Mouse (Mus musculus): ENCODE measurements around the gene Slc30a4.

Slc30a4 gene

DNA sequence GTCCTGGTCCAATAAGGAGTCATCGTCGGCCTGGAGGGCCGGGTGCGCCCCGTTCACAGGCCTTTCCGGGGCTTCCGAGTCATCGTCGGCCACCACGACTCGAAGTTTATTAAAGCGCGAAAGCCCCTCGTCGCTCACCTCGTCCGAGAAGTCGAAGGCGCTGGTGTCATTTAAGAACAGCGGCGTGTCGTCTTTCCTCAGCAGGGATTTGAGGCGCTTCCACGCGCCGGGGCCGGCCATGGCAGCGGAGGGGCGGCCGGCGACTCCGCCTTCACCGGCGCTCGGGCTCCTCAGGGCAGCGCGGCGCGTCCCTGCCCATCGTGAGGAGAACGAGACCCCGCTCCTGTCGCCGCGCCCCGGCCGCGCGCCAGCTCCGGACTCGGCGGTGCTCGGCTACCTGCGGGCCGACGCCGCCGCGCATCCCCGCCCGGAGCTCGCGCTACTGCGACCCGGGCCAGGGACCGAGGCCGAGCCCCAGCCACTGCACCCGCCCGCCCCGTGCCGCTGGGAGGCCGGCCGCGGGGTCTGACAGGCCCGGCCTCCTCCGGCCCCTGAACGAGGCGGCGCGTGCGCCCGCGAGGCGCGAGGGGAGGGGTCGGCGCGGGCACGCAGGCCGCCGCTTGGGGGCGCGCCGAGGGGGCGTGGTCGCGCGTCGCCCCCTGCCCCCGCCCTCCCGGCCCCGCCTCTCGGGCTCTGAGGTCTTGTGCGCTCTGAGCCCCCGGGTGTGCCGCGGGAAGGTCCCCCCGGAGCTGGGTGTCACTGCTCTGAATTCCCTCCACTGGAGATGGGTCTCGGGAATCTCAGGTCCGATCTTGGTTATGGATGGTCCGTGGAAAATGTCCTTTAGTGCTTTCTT, at the start of gene Slc30a4:
TSS of gene Slc30a4 (minus strand) at position 483 of the 856 bp plus-strand sequence.
- Histone ChIP-seq H3K27me3 (ENCODE audit: control insufficient read depth, insufficient read depth, low read length, poor library complexity, severe bottlenecking) (no peaks in the 10 kb centered on the region), H3K36me3 (ENCODE audit: control insufficient read depth, insufficient read depth, low read length, poor library complexity, severe bottlenecking) (no peaks in the 10 kb centered on the region)
- DNase-seq (ENCODE audit: low read depth, low spot score): peak; percentile 80

DNA sequence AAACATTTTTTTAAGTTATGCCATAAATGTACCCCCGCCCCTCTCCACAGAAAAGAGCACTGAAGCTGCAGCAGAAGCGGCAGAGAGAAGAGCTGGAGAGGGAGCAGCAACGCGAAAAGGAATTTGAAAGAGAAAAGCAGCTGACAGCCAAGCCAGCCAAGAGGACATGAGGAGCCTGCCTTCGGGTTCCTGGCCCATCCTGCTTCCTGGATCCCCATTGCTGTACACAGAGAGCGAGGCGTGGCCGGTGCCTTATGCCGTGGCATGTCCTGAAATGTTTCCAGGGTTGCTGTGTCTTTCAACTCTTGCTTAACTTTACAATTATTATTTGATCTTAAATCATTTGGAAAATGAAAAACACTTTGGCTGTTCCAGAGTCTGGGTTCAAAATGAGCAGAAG, 44.0 kb upstream of the Slc30a4 start:
- DNase-seq (ENCODE audit: low read depth, low spot score): no peak
- Histone ChIP-seq H3K36me3 (ENCODE audit: control insufficient read depth, insufficient read depth, low read length, poor library complexity, severe bottlenecking) (peaks cover 8% of the 10 kb centered on the region; the same call in 1 of the 2 replicates), H3K27me3 (ENCODE audit: control insufficient read depth, insufficient read depth, low read length, poor library complexity, severe bottlenecking) (no peaks in the 10 kb centered on the region)

DNA sequence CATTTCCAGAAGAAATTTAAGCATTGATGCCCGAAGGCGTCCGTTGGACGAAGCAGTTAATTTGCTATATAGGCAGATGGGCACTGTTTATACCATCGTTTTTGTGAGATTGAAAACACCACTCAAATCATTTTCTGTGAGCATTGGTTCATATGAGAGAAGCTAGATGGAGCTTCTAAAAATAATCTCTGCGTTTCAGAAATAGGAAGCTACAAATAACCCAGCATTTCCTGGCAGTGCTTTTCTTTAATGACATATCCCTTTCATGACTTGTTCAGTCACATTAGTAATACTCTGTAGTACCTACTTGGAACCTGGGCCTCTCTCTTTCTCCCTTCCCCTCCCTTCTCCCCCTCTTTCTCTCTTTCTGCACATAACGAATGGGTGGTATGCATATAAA, 36.6 kb upstream of the Slc30a4 start:
- DNase-seq (ENCODE audit: low read depth, low spot score): peak; percentile 8
- Histone ChIP-seq H3K27me3 (ENCODE audit: control insufficient read depth, insufficient read depth, low read length, poor library complexity, severe bottlenecking) (no peaks in the 10 kb centered on the region), H3K36me3 (ENCODE audit: control insufficient read depth, insufficient read depth, low read length, poor library complexity, severe bottlenecking) (peaks cover 3% of the 10 kb centered on the region; the same call in 1 of the 2 replicates)

DNA sequence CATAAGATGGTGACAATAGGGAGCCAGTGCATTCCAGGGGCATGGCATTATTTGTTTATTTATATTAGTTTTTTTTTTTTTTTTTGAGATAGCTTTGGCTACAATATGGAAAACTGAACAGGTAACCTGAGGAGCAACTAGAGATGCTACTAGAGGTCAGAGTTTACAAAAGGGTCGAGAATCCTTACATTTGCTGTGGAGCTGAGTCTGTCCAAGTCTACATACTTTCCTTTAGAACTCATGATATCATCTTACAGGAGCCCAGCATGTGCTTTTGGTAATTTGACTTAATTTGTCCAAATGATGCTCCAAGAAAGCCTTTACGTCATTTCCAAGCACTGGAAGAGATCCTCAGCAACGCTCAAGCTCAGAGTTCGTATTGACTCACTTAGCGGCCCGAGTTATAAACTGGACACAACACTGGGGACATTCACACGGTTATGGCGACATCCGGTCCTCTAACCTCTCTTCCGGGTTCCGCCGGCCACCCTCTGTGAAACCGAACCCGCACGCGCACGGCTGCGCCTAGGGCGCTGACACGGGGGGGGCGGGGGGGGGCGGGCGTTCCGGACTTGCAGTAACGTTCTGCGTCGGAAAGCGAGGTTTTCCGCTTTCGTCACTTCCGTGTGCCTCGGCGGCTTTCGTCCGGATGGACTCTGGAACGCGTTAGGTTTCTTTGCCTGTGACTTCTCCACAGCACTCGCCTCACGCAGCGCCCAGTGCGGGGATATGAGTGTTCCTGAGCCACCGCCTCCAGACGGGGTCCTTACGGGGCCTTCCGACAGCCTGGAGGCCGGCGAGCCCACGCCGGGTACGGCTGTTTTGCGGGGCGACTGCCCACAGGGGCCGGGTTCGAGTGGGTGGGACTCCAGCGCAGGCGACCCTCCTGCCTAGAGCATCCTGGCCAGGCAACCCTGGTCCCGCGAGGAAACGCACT, 35.7 kb upstream of the Slc30a4 start, which contains the start of gene Bloc1s6:
TSS of gene Bloc1s6 (plus strand) at position 610 of the 937 bp plus-strand sequence.
- Histone ChIP-seq H3K27me3 (ENCODE audit: control insufficient read depth, insufficient read depth, low read length, poor library complexity, severe bottlenecking) (no peaks in the 10 kb centered on the region), H3K36me3 (ENCODE audit: control insufficient read depth, insufficient read depth, low read length, poor library complexity, severe bottlenecking) (no peaks in the 10 kb centered on the region)
- DNase-seq (ENCODE audit: low read depth, low spot score): peak; percentile 96

DNA sequence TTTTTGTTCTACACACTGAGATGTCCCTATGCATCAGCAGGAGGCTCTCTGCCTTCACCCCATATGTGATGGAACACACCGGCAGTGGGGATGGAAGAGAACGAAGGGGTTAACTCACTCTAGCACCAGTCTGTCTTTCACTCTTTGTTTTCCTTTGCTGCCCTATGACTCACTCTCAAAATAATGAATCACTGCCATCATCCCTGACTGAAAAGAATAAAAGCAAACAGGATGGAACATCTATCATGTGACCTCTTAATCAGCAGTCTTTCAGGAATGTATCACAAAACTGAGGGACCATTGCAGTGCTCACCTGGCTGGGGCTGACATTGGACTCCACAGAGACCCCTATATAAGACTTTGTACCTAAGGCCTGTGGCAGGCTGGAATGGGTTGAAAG, 29.0 kb upstream of the Slc30a4 start:
- no peak for DNase-seq (ENCODE audit: low read depth, low spot score)
- Histone ChIP-seq H3K36me3 (ENCODE audit: control insufficient read depth, insufficient read depth, low read length, poor library complexity, severe bottlenecking) (no peaks in the 10 kb centered on the region), H3K27me3 (ENCODE audit: control insufficient read depth, insufficient read depth, low read length, poor library complexity, severe bottlenecking) (no peaks in the 10 kb centered on the region)

DNA sequence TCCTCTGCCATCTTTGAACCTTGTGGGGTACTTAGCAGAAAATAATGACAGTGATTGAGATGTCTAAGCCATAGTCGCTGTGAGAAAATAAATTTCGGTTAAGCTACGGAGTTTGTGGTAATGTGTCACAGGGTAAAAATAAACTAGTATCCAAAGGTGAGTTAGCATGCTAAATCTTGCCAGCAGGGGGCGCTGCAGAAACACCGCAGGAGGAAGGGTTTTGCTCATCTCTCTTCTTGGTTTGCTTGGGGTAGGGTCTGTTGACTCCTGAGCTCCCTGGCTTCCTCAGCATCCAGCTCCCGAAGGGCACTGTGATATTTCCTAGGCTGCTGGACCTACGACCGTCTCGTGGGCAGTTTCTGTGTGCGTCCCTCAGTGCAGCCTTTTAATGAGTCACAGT, 23.1 kb upstream of the Slc30a4 start:
- peak; percentile 69 for DNase-seq (ENCODE audit: low read depth, low spot score)
- no peaks in the 10 kb centered on the region for H3K36me3 ChIP-seq (ENCODE audit: control insufficient read depth, insufficient read depth, low read length, poor library complexity, severe bottlenecking)
- H3K27me3 ChIP-seq (ENCODE audit: control insufficient read depth, insufficient read depth, low read length, poor library complexity, severe bottlenecking): no peaks in the 10 kb centered on the region

DNA sequence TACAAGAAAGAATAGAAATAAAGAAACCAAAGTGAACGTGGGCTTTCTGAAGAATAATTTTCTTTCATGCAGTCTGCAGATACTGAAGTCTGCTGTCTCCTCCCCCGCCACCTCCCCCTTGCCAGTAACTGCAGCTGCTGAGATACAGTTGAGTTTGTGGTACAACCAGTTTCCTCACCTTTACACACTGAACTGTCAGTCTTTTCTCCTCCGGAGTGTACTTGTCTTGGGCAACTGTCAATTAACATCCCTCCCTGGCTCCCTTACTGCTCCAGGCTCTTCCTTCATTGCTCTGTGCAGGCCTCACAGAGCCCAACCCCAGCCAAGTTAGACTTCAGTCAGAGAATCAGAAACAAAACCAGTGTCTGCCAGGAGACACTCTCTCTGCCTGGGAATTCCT, 18.1 kb upstream of the Slc30a4 start:
- H3K36me3 ChIP-seq (ENCODE audit: control insufficient read depth, insufficient read depth, low read length, poor library complexity, severe bottlenecking): no peaks in the 10 kb centered on the region
- DNase-seq (ENCODE audit: low read depth, low spot score): no peak
- H3K27me3 ChIP-seq (ENCODE audit: control insufficient read depth, insufficient read depth, low read length, poor library complexity, severe bottlenecking): no peaks in the 10 kb centered on the region

DNA sequence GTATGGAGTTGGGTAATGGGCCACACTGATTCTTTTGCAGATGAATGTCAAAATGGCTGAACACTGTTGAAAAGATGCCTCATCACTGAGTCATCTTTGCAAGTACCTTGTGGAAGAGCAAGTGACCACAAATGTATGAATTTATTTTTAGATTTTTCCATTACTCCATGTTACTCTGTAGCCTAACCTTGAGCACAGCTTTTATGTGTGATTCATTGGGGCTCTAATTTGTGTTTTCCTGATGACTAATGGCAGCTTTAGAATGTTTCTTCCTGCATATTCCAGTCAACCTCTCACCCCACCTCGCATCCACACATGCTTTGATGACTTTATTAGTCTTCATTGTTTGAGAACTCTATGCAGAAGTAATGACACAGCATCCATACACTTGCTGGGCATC, 16.8 kb upstream of the Slc30a4 start:
- Histone ChIP-seq H3K36me3 (ENCODE audit: control insufficient read depth, insufficient read depth, low read length, poor library complexity, severe bottlenecking) (no peaks in the 10 kb centered on the region), H3K27me3 (ENCODE audit: control insufficient read depth, insufficient read depth, low read length, poor library complexity, severe bottlenecking) (no peaks in the 10 kb centered on the region)
- DNase-seq (ENCODE audit: low read depth, low spot score): no peak

DNA sequence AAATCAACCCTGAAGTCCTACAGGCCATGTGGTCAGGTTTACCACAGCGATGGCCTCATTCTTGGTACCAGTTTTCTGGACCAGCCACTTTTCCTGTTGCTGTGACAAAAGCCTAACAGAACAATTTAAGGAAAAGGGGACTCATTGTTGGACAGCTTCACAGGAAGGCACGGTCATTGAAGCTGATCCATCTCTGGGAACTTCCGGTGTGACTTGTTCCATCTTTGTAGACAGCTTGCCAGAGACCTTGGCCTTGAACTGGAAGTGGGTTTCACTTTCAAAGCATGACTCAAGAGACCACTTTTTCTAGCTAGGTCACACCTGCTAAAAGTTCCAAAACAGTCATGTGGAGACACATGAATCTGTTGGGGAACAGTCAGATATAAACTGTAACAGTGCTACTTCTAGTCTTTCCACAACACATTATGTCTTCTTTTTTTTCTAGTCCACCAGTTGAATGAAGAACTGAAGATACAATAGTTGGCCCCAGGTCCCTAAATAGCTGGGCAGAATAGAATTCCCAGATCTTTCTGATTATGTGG, 13.9 kb upstream of the Slc30a4 start:
- no peaks in the 10 kb centered on the region; the same call in 1 of the 2 replicates for H3K27me3 ChIP-seq (ENCODE audit: control insufficient read depth, insufficient read depth, low read length, poor library complexity, severe bottlenecking)
- H3K36me3 ChIP-seq (ENCODE audit: control insufficient read depth, insufficient read depth, low read length, poor library complexity, severe bottlenecking): no peaks in the 10 kb centered on the region
- DNase-seq (ENCODE audit: low read depth, low spot score): no peak

DNA sequence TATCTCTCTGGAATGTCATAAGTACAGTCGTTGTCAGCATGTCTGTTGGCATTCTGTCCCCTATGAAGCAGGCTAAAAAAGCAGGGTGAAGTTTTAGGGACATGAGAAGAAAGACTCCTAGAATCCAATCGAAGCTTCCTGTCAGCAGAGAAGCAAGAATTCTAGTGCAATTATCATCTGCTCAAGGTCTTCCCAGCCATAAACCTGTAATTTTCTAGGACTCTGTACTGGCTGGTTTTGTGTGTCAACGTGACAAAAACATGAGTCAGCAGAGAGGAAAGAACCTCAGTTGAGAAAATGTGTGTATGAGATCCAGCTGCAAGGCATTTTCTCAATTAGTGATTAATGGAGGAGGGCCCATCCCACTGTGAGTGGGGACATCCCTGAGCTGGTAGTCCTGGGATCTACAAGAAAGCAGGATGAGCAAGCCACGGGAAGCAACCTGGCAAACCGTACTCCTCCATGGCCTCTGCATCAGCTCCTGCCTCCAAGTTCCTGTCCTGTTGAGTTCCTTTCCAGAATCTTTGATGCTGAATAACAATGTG, 12.8 kb upstream of the Slc30a4 start:
- no peaks in the 10 kb centered on the region for H3K36me3 ChIP-seq (ENCODE audit: control insufficient read depth, insufficient read depth, low read length, poor library complexity, severe bottlenecking)
- no peak for DNase-seq (ENCODE audit: low read depth, low spot score)
- no peaks in the 10 kb centered on the region; the same call in 1 of the 2 replicates for H3K27me3 ChIP-seq (ENCODE audit: control insufficient read depth, insufficient read depth, low read length, poor library complexity, severe bottlenecking)

DNA sequence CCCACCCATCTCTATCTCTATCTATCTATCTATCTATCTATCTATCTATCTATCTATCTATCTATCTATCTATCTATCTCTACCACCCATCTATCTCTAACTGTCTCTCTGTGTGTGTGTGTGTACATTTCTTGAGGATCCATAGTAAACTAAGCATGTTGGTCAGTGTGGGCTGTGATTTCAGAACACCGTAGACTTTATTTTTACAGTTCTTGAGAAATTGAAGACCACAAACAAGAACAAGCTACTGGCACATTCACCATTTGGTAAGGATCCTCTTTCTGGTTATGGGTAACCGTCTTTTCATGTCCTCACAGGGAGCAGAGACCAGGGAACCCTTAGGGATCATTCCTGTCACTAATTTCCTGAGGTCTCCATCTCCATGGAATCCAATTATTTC, 10.4 kb upstream of the Slc30a4 start:
- Histone ChIP-seq H3K36me3 (ENCODE audit: control insufficient read depth, insufficient read depth, low read length, poor library complexity, severe bottlenecking) (no peaks in the 10 kb centered on the region), H3K27me3 (ENCODE audit: control insufficient read depth, insufficient read depth, low read length, poor library complexity, severe bottlenecking) (no peaks in the 10 kb centered on the region; the same call in 1 of the 2 replicates)
- DNase-seq (ENCODE audit: low read depth, low spot score): no peak

DNA sequence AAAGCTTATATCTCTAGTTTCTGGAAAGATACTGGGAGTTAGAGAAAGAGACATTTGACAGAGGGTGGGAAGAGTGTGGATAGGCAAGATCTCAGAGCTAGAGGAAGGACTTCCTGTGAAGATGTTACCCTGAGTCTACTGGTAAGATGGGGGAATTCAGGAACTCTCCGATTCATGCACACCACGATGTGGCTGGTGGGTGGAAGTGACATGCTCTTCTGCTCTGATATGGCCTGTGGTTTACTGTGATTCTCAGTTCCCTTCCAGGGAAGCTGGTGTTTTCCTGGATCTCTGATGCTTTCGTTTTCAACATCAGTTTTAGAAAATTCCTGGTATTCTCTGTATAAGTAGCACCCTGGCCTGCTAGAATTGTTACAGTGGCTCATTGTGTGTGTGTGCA, 9.4 kb upstream of the Slc30a4 start:
- H3K27me3 ChIP-seq (ENCODE audit: control insufficient read depth, insufficient read depth, low read length, poor library complexity, severe bottlenecking): no peaks in the 10 kb centered on the region; the same call in 1 of the 2 replicates
- no peak for DNase-seq (ENCODE audit: low read depth, low spot score)

DNA sequence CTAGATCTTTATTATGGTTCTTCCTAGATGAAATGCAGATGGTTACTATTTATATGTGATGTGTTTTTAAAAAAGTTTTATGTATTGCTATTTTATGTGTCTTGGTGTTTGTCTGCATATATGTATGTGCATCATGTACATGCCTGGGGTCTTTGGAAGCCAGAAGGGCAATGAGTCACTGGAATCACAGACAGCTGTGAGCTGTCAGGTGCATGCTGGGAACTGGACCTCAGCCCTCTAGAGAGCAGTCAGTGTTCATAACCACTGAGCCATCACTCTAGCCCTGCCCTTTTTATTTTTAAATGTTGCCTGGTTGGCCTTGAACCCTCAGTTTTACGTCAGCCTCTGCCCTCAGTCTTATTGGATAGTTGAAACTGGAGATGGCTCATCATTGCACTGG, 6.7 kb upstream of the Slc30a4 start:
- DNase-seq (ENCODE audit: low read depth, low spot score): no peak
- Histone ChIP-seq H3K27me3 (ENCODE audit: control insufficient read depth, insufficient read depth, low read length, poor library complexity, severe bottlenecking) (no peaks in the 10 kb centered on the region; the same call in 1 of the 2 replicates), H3K36me3 (ENCODE audit: control insufficient read depth, insufficient read depth, low read length, poor library complexity, severe bottlenecking) (no peaks in the 10 kb centered on the region)

More for the DNA sequence above, 9.4 kb upstream of the Slc30a4 start:
- H3K36me3 ChIP-seq (ENCODE audit: control insufficient read depth, insufficient read depth, low read length, poor library complexity, severe bottlenecking): no peaks in the 10 kb centered on the region

DNA sequence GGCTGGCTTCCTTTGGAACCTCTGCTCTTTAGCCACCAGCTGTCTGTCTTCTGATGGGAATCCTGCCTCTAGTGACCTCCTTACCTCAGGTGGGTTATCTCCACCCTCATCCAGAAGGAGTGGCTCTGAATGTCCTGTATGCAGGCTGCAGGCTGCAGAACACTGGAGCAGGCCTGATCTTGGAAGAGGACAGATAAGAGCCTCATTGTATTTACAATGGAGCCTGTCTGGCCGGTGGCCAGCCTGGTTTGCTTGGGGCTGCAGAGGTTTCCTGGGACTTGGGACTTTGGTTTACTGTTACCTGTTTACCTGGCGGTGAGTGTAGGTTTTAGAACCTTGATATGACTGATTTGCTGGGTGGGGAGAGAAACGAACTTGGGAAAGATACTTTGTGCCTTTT, 5.6 kb upstream of the Slc30a4 start:
- no peak for DNase-seq (ENCODE audit: low read depth, low spot score)
- H3K27me3 ChIP-seq (ENCODE audit: control insufficient read depth, insufficient read depth, low read length, poor library complexity, severe bottlenecking): no peaks in the 10 kb centered on the region; the same call in 1 of the 2 replicates

More for the DNA sequence above, 5.6 kb upstream of the Slc30a4 start:
- no peaks in the 10 kb centered on the region for H3K36me3 ChIP-seq (ENCODE audit: control insufficient read depth, insufficient read depth, low read length, poor library complexity, severe bottlenecking)
